Mouse (Mus musculus) CH12.LX (cell line): ENCODE measurements around the gene Sesn1. TPM values are rescaled to one million over a fixed set of nuclear protein-coding genes. Genes with fewer than 3 reads are reported as not detected.

ENCODE experiments used
- DNase-seq: peaks from one replicate; pipeline ENCODE4 v3.0.0-alpha.2; 2013; ENCODE audit errors: extremely low read depth
- H3K27ac ChIP-seq: 2 replicates; pipeline ENCODE4 v1.5.1; 2012; ENCODE audit warnings: low read depth, mild to moderate bottlenecking, control low read depth, moderate library complexity; ENCODE audit not compliant: insufficient read depth
- H3K27me3 ChIP-seq: replicated peaks from 2 replicates; pipeline ENCODE3; 2012; ENCODE audit warnings: inconsistent platforms
- H3K36me3 ChIP-seq, 2 experiments: replicated peaks in 1 of 2; 2 replicates each; pipeline versions ENCODE3 to v1.6.1; 2012; ENCODE audit warnings: inconsistent platforms in 1 of 2, low read length in 1 of 2, mild to moderate bottlenecking in 1 of 2, mixed read lengths in 1 of 2, moderate library complexity in 1 of 2; ENCODE audit not compliant: control insufficient read depth in 1 of 2, insufficient read depth in 1 of 2
- H3K4me1 ChIP-seq, 2 experiments: 2 replicates each; pipeline ENCODE4 v1.6.1; 2012; ENCODE audit warnings: inconsistent platforms in 1 of 2, moderate library complexity in 1 of 2; ENCODE audit not compliant: insufficient read depth in 2 of 2, control insufficient read depth in 1 of 2
- H3K4me2 ChIP-seq: 2 replicates; pipeline ENCODE4 v1.6.1; 2012; ENCODE audit warnings: low read depth, mild to moderate bottlenecking, control low read depth; ENCODE audit not compliant: poor library complexity, insufficient read depth, severe bottlenecking
- H3K4me3 ChIP-seq, 3 experiments: fragments of 150-350 bp in 1 of 3; sonication (generic) in 1 of 3; replicated peaks in 1 of 3; 2 replicates each; pipeline versions ENCODE3 to v1.5.1; 2011 to 2012; ENCODE audit warnings: low read depth in 2 of 3, low read length in 2 of 3, mild to moderate bottlenecking in 2 of 3, moderate library complexity in 2 of 3, control low read depth in 1 of 3, improper control_type of control experiment in 1 of 3, inconsistent platforms in 1 of 3, mixed read lengths in 1 of 3; ENCODE audit not compliant: poor library complexity in 1 of 3
- H3K79me2 ChIP-seq: replicated peaks from 2 replicates; pipeline ENCODE4 v1.6.1; 2012; ENCODE audit warnings: mild to moderate bottlenecking, moderate library complexity; ENCODE audit not compliant: control insufficient read depth, poor library complexity, insufficient read depth, severe bottlenecking; ENCODE audit errors: extremely low read depth
- H3K9ac ChIP-seq: 2 replicates; pipeline ENCODE4 v1.6.1; 2012; ENCODE audit warnings: low read depth, mild to moderate bottlenecking, control low read depth, moderate library complexity; ENCODE audit not compliant: insufficient read depth
- H3K9me3 ChIP-seq: replicated peaks from 2 replicates; pipeline ENCODE3; 2012; ENCODE audit warnings: low read length, inconsistent platforms, mixed read lengths
- CHD1 ChIP-seq: IDR thresholded peaks from 2 replicates; pipeline ENCODE4 v1.6.1; 2012; ENCODE audit warnings: low read depth, low read length, improper control_type of control experiment, inconsistent platforms
- CHD2 ChIP-seq: IDR thresholded peaks from 2 replicates; pipeline ENCODE4 v1.6.1; 2011; ENCODE audit warnings: low read length, improper control_type of control experiment
- HCFC1 ChIP-seq: IDR thresholded peaks from 2 replicates; pipeline ENCODE4 v1.6.1; 2012; ENCODE audit warnings: low read depth, mild to moderate bottlenecking, inconsistent platforms, low read length, improper control_type of control experiment
- IRF4 ChIP-seq: IDR thresholded peaks from 2 replicates; pipeline ENCODE4 v1.6.1; 2014; ENCODE audit warnings: low read depth, mild to moderate bottlenecking, inconsistent platforms, low read length, improper control_type of control experiment
- JUND ChIP-seq: conservative IDR thresholded peaks from 2 replicates; pipeline ENCODE4 v1.6.1; 2011; ENCODE audit warnings: low read depth, low read length, improper control_type of control experiment
- MAX ChIP-seq: IDR thresholded peaks from 2 replicates; pipeline ENCODE4 v1.6.1; 2011; ENCODE audit warnings: low read length, improper control_type of control experiment
- MEF2A ChIP-seq: IDR thresholded peaks from 2 replicates; pipeline ENCODE4 v1.6.1; 2014; ENCODE audit warnings: low read depth, mild to moderate bottlenecking, inconsistent platforms, low read length, improper control_type of control experiment, borderline replicate concordance
- MXI1 ChIP-seq: IDR thresholded peaks from 2 replicates; pipeline ENCODE4 v1.6.1; 2011; ENCODE audit warnings: mild to moderate bottlenecking, low read depth, low read length, improper control_type of control experiment
- MYC ChIP-seq: IDR thresholded peaks from 2 replicates; pipeline ENCODE4 v1.6.1; 2011; ENCODE audit warnings: low read depth, mild to moderate bottlenecking, improper control_type of control experiment, low read length
- POLR2AphosphoS2 ChIP-seq: IDR thresholded peaks from 2 replicates; pipeline ENCODE4 v1.6.1; 2011; ENCODE audit warnings: low read depth, low read length, improper control_type of control experiment
- RAD21 ChIP-seq: IDR thresholded peaks from 2 replicates; pipeline ENCODE4 v1.6.1; 2011; ENCODE audit warnings: low read depth, mild to moderate bottlenecking, low read length, improper control_type of control experiment, moderate library complexity
- SMC3 ChIP-seq: IDR thresholded peaks from 2 replicates; pipeline ENCODE4 v1.6.1; 2011; ENCODE audit warnings: low read depth, low read length, improper control_type of control experiment
- TBP ChIP-seq: conservative IDR thresholded peaks from 2 replicates; pipeline ENCODE4 v1.6.1; 2011; ENCODE audit warnings: low read depth, low read length, improper control_type of control experiment
- UBTF ChIP-seq: IDR thresholded peaks from 2 replicates; pipeline ENCODE4 v1.6.1; 2012; ENCODE audit warnings: low read depth, mild to moderate bottlenecking, inconsistent platforms, low read length, improper control_type of control experiment, moderate library complexity
- USF1 ChIP-seq: IDR thresholded peaks from 2 replicates; pipeline ENCODE4 v1.6.1; 2014; ENCODE audit warnings: low read depth, mild to moderate bottlenecking, inconsistent platforms, low read length, improper control_type of control experiment
- ZC3H11A ChIP-seq: IDR thresholded peaks from 2 replicates; pipeline ENCODE4 v1.6.1; 2012; ENCODE audit warnings: low read depth, mild to moderate bottlenecking, inconsistent platforms, low read length, improper control_type of control experiment
- ZMIZ1 ChIP-seq: IDR thresholded peaks from 2 replicates; pipeline ENCODE4 v1.6.1; 2012; ENCODE audit warnings: low read depth, mild to moderate bottlenecking, inconsistent platforms, low read length, improper control_type of control experiment
- ZNF384 ChIP-seq: IDR thresholded peaks from 2 replicates; pipeline ENCODE4 v1.6.1; 2012; ENCODE audit warnings: low read depth, low read length, improper control_type of control experiment, inconsistent platforms
- dilution Hi-C: fragments of 300-500 bp; cut with MboI; formaldehyde crosslinking; loops from 2 replicates; pipeline ENCODE4 v1.14.3; 2020; ENCODE audit warnings: low sequenced_read_pairs; ENCODE audit not compliant: extremely low pct_unique_long_range_greater_than_20kb, extremely low pct_ligation_motif_present
- in situ Hi-C: fragments of 300-500 bp; cut with MboI; formaldehyde crosslinking; loops from 3 replicates; pipeline ENCODE4 v1.14.3; 2019; ENCODE audit warnings: low sequenced_read_pairs, low pct_ligation_motif_present, low pct_unique_long_range_greater_than_20kb, mixed read lengths
- polyA plus RNA-seq: library from polyadenylated mRNA; unstranded; fragments of >175 nt; gene quantifications from 2 replicates; pipeline ENCODE4 v1.2.1, GENCODE M21; 2012; ENCODE audit warnings: low read depth; ENCODE audit not compliant: insufficient read length
- total RNA-seq, 2 experiments: library from RNA; depleted of rRNA; stranded (reverse); fragments of 300-350 nt in 1 of 2; fragments of >200 nt in 1 of 2; gene quantifications; 2 replicates each; pipeline ENCODE4 v1.2.3; 2012 to 2014

Sesn1 gene
- total and polyA plus RNA-seq, 3 experiments, result 10.4 to 27.8 (median 22.0) TPM

- Histone ChIP-seq H3K4me2 (no peak overlapping the region), H3K27me3 (no peaks in the 10 kb centered on the region), H3K9ac (no peak overlapping the region), H3K79me2 (no peaks in the 10 kb centered on the region), H3K36me3 (peaks cover 0 to 2% of the 10 kb centered on the region in 2 experiments), H3K27ac (no peak overlapping the region), H3K9me3 (no peaks in the 10 kb centered on the region), H3K4me3 (no peak overlapping the region), H3K4me1 (peaks cover 0 to 27% of the 10 kb centered on the region in 2 experiments; a peak in 2 of 4 replicates)
- no peak for DNase-seq
- dilution Hi-C loops, result no loop called here
- in situ Hi-C loops, result no loop called here
- TF ChIP-seq ZNF384 (no peak), SMC3 (no peak), MAX (no peak), ZMIZ1 (no peak), MEF2A (no peak), JUND (no peak), USF1 (no peak), ZC3H11A (no peak), MXI1 (no peak), MYC (no peak)
- TF ChIP-seq, all 38 proteins: peak for 0
Measured at GRCm38 (mm10) chr10:41866838-41867154, 57.1 kb downstream of the Sesn1 start.

GRCm38 (mm10) chr10:41867956-41868355, 58.2 kb downstream of the Sesn1 start:
- H3K27me3 ChIP-seq, result no peaks in the 10 kb centered on the region
- no peak for TF ChIP-seq HCFC1
- TF ChIP-seq MEF2A, result no peak
- no peak for TF ChIP-seq RAD21
- no peak for TF ChIP-seq POLR2AphosphoS2
- TF ChIP-seq IRF4, result no peak
- no peak for TF ChIP-seq ZMIZ1
- no peak for TF ChIP-seq TBP
- TF ChIP-seq MXI1, result no peak
- no peak for TF ChIP-seq USF1
- no peak for TF ChIP-seq MAX
- no peak for TF ChIP-seq CHD2
- TF ChIP-seq JUND, result no peak
- TF ChIP-seq CHD1, result no peak
- no peak for TF ChIP-seq UBTF
- DNase-seq, result no peak
- no peaks in the 10 kb centered on the region for H3K79me2 ChIP-seq
- H3K4me1 ChIP-seq, result peaks cover 0 to 27% of the 10 kb centered on the region in 2 experiments; a peak in 2 of 4 replicates
- H3K9me3 ChIP-seq, result no peaks in the 10 kb centered on the region
- H3K9ac ChIP-seq, result no peak overlapping the region
- in situ Hi-C loops, result no loop called here
- H3K4me3 ChIP-seq, result no peak overlapping the region
- dilution Hi-C loops, result no loop called here
- H3K36me3 ChIP-seq, result peaks cover 0 to 2% of the 10 kb centered on the region in 2 experiments
- no peak overlapping the region for H3K27ac ChIP-seq
- H3K4me2 ChIP-seq, result no peak overlapping the region
